Mouse (Mus musculus) mammary gland, adult 2 months (tissue): ENCODE data around the gene Snta1. TPM values are rescaled to one million over a fixed set of nuclear protein-coding genes. Genes with fewer than 3 reads are reported as not detected.

Experiments used
- polyA plus RNA-seq: library from polyadenylated mRNA; depleted of rRNA; stranded (reverse); fragments of >200 nt; gene quantifications from 2 replicates; pipeline ENCODE4 v1.2.3, GENCODE M21; 2012; ENCODE audit warnings: low replicate concordance; rRNA removed

The Snta1 gene
- 30.3 and 42.6 TPM in 2 replicates for polyA plus RNA-seq

GRCm38 (mm10) chr2:154407643-154408445, at the start of gene Snta1:
Snta1 (minus strand) TSS chr2:154408099.

GRCm38 (mm10) chr2:154436458-154437190, 28.7 kb upstream of the Snta1 start, which contains the start of gene Cbfa2t2:
Cbfa2t2 (plus strand) TSS chr2:154436481.

GRCm38 (mm10) chr2:154372842-154373500, 34.9 kb downstream of the Snta1 start, which contains the start of gene Cdk5rap1:
Cdk5rap1 (minus strand) TSS chr2:154373010.

Other genes starting within 250 kb of the Snta1 start
- not detected in 2 replicates for gene Bpifa5, start 245.5 kb downstream of the Snta1 start, polyA plus RNA-seq
- gene Bpifb1, start 217.3 kb downstream of the Snta1 start, polyA plus RNA-seq: not detected in 2 replicates
- gene Bpifb5, start 184.4 kb downstream of the Snta1 start, polyA plus RNA-seq: 1.8 and 2.5 TPM in 2 replicates
- gene Bpifb9a, start 150.2 kb downstream of the Snta1 start, polyA plus RNA-seq: not detected in 2 replicates
- gene Bpifb9b, start 100.9 kb downstream of the Snta1 start, polyA plus RNA-seq: not detected in 2 replicates
- 5.8 and 12.7 TPM in 2 replicates for gene Cdk5rap1, start 35.1 kb downstream of the Snta1 start, polyA plus RNA-seq
- gene Cbfa2t2, start 28.4 kb upstream of the Snta1 start, polyA plus RNA-seq: 10.9 and 12.3 TPM in 2 replicates
- gene 1700003F12Rik, start 139.0 kb upstream of the Snta1 start, polyA plus RNA-seq: 0.45 and 2.6 TPM in 2 replicates
- gene Actl10, start 143.7 kb upstream of the Snta1 start, polyA plus RNA-seq: 0.14 TPM in 1 of 2 replicates, not detected in the other
- 4.3 and 5.1 TPM in 2 replicates for gene Necab3, start 150.8 kb upstream of the Snta1 start, polyA plus RNA-seq
- gene E2f1, start 161.8 kb upstream of the Snta1 start, polyA plus RNA-seq: 5.8 and 8.5 TPM in 2 replicates
- 72.3 and 84.3 TPM in 2 replicates for gene Pxmp4, start 195.6 kb upstream of the Snta1 start, polyA plus RNA-seq
- 6.2 and 7.6 TPM in 2 replicates for gene Zfp341, start 205.2 kb upstream of the Snta1 start, polyA plus RNA-seq
- gene 4930519P11Rik, start 205.3 kb upstream of the Snta1 start, polyA plus RNA-seq: 1.5 and 2.1 TPM in 2 replicates
- 63.7 and 64.4 TPM in 2 replicates for gene Chmp4b, start 243.6 kb upstream of the Snta1 start, polyA plus RNA-seq